Mouse (Mus musculus) embryo, embryonic 11 days (tissue): ENCODE measurements around the gene Pf4.

Experiments
- DNase-seq: peaks from one replicate; pipeline ENCODE4 v3.0.0-alpha.2; 2015

Pf4 gene

DNA sequence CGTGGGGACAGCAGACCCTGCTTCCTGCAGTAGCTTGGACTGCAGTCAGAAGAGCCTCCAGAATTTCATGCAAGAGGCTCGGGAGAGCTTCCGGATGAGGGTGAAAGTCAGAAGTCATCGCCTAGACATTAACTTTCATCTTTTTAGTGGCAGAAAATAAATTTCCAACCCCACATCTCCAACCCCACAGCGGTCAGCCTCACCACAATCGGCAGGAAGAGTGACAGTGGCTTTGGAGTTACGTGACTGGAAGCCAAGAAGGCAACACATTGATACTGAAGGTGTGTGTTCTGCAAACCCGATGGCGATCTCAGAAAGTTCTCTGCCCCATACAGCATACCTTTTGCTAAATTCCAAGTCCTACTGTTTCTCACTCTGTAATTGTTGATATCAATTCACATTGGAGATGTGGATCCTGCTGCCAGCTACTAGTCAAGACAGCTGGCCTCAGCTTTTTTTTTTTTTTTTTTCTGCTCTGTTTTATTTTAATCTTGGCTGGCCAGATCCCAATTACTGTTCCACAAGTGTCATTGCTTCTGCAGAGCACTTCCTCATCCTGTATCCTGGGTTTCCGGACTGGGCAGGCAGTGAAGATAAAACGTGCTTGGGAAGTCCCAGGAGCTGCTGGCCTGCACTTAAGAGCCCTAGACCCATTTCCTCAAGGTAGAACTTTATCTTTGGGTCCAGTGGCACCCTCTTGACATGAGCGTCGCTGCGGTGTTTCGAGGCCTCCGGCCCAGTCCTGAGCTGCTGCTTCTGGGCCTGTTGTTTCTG lies at the start of gene Pf4:
Gene Pf4, plus strand, starts transcription at position 556 of the 774 bp plus-strand sequence.
- no peak for DNase-seq

DNA sequence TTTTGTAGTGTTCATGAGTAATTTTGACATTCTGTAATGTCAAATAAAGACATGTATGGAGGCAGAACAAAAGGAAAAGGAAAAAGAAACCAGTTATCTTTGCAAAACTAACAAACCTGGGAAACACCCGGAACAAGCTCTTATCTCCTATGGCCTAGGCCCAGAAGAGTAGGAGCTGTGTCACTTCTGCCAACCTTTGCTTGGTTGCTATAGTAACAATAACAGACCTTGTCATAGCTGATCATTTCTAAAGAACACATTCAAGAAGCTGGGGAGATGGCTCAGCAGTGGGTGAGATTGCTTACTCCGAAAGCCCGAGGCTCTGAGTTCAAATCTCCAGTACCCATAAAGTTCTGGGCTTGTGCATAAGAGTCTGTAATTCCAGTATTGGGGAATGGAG lies 49.6 kb upstream of the Pf4 start:
- no peak for DNase-seq

DNA sequence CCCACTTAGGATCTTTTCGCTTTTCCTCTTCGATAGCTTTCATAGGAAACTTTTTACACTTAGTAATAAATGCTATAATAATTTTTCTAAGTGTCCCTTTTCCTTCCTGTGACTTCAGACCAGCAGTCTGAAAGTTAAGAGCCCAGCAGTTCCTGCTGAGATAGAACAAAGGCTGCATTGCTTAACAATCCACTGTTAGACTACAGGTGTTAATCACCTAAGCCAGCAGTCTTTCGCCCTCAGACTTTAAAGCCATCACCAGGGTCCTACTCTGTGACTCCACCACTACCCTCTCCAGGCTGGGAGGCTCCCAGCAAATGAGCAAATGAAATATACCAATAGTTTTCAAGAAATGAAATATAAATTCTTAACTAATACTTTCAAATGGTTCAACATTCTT lies 44.0 kb upstream of the Pf4 start:
- no peak for DNase-seq

DNA sequence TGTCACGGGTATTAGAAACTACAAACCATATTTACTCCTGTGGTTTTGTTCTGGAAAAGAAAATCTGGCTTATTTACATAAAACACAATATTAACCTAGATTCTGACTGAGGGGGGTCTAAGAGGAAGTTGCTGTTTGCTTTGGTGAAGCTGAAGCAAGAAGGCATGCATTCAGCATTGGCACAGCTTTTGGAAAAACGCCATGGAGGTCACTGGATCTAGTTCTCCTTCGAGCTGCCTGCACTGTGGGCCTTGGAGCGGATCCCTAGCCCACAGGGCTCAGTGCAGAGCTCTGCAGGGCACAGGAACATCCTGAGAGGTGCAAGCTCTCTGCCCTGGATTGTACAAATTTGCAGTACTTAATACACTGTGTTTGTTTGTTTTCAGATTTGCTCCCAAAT lies 40.8 kb upstream of the Pf4 start:
- DNase-seq: no peak

DNA sequence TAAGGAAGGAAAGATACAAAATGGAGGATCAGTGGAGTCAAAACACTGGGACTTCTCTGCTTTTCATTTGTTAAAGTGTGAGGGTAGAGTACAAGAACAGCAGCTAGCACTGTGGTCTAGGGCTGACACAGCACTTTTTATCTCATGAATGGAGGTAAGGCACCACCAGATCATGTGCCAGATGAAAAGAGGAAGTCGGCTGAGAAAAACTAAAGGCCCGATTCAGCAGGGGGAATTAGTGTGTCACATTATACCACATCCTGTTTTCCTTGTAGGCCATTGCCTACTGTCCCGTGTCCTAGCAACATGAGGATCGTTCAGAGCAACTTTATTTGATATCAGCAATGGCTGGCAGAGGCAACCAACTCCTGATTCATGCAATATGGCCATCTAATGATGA lies 30.2 kb upstream of the Pf4 start:
- DNase-seq: no peak

DNA sequence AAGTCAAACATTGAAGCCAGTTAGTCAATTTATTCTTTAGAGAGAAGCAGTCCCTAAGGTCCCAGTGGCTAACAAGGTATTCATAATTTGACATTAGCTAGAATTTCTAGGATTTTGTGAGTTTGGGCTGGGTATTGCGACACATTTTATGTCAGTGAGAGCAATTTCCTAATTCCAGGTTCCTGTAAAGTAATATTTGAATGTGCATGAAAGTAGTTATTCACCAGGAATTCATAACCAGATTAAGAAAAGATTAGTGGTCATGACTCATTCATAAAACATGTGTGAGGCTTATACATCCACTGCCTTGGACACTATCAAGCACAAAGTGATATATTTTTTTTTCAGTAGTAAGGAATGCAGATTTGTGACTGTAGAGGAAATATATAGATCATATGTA lies 18.3 kb upstream of the Pf4 start:
- no peak for DNase-seq

DNA sequence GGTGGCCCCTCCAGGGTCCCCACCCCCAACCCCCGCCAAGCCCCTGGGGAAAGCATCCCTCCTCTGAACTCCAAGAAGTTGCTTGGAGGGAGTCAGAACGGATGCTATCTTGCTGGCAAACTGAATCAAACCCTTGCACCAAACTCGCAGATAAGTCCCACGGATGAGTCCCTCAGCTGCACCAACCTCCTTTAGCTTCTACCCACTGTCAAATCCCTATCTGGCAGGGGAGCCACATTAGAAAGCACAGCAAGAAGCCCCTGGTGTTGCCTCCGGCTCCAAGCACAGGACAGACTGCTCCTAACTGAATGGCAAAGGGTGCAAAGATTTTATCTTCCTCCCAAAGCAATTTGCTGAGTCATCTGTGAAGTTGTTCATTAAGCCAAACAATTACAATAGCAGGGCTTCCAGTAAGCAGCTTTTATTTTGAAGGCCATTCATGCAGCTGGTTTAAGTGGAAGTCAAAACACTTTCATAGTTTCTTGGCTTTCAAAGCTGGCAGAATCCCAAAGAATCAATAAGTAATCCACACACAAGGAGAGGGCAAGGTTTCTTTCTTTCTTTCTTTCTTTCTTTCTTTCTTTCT lies 14.1 kb upstream of the Pf4 start:
- no peak for DNase-seq

DNA sequence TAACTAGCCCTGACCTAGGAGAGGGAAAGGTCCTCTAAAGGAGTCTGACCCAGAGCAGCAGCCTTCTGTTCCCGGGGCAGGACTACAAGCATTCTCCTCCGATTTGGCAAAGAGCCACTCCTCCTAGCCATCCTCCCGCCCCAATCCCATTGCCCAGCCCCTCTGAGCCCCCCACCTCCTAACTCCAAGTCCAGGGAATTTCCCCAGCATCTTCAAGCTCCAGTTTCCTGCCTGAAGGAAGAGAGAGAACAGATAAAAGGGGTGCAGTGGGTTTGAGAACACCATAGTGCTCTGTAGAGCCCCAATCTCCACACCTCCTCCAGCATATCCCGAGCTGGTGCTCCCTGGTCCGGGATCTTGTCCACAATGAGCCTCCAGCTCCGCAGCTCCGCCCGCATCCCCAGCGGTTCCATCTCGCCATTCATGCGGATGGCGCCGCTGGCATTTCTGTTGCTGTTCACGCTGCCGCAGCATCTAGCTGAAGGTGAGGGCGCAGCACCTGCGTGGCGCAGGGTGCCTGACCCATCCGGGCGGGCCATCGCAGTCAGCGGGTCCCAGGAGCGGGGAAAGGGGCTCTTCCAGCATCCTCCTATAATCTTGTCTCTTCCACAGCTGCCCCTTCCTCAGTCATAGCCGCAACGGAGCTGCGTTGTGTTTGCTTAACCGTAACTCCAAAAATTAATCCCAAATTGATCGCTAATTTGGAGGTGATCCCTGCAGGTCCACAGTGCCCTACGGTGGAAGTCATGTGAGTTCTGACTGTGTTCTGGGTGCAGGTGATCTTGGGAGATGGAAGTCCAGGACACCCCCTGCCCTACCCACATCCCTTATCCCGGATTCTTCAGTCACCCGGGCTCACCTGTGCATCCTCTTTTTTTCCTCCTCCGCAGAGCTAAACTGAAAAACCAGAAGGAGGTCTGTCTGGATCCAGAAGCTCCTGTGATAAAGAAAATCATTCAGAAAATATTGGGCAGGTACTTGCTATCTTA lies 12.9 kb upstream of the Pf4 start, which contains the start of gene Cxcl5:
Gene Cxcl5, plus strand, starts transcription at position 284 of the 989 bp plus-strand sequence.
- DNase-seq: peak; percentile 49

DNA sequence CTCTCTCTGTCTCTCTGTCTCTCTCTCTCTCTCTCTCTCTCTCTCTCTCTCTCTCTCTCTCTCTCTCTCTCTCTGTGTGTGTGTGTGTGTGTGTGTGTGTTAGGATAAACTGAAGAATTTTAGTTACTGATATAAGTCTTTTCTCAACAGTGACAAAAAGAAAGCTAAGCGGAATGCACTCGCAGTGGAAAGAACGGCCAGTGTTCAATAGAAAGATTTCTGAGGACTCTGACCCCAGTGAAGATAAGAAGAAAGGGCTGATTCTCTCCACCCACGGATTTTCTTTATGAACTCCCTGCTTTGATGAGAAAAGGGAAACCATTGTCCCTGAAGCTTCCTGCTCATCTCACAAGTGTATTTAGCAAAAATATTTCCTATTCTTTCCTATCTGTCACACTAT lies 11.9 kb upstream of the Pf4 start:
- no peak for DNase-seq

DNA sequence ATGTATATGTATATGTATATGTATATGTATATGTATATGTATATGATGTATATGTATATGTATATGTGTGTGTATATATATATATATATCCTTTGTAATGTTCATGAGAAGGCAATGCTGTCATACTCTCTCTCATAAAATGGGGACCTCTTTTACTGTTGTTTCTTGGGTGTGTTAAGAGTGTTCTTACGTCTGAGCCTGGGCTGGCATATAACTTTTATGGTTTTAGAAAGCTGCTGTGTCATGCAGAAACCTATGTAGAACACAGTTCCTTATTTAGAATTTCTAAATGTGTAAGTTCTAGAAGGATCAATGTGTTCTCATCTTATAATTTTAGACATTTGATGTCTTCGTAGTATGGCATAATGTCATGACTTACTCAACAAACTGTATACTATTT lies 11.4 kb upstream of the Pf4 start:
- no peak for DNase-seq

DNA sequence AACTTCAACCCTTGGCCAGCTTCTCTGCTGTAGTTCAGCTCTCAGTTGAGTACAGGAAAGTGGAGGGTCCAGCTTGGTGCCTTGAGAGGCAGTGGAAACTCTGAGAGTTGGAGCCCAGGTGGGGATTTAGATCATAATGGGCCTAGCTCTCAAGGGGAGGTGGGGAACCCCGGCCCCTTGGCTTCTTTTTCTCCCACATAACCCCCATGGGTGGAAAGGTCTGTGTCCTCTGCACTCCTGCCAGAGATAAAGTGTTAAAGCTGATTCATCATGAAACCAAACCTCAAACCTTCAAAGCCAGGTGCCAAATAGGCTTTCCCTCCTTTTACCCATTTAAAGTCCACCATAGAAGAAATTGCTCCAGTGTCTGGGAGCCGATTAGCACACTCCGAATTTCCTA lies 10.4 kb upstream of the Pf4 start:
- no peak for DNase-seq

DNA sequence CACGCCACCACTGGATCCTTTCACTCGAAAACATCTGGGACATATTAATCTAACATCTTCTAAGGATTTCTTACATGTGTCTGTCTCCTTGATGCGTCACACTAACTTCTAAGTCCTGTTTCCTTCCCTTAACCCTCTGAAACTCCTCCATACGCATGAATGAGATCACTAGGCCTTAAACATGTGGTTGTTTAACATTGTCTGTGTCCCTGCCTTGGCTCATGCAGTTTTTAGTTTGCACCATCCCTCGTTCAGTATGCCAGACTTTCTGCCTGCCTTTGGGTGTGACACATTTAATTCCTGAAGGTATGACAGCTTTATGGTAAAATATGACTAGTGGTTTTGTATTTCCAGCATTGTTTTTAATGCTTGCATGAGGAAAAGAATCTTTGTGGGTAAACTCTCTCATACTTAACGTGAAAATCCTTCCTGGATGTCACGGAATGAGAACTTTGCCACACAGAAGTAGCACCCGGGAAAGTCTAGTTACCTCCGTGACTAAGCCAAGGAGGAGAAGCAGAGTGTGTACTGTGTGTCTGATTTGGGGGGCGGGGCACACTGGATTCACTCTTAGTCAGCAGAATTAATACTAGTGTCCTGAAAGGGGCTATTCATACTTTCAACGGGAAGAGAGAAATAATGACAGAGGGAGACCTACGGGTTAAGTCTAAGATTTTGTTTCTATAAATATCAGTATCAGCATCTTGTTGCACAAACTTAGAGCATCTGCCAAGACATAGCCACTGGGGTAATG lies 8.1 kb upstream of the Pf4 start:
- DNase-seq: no peak

DNA sequence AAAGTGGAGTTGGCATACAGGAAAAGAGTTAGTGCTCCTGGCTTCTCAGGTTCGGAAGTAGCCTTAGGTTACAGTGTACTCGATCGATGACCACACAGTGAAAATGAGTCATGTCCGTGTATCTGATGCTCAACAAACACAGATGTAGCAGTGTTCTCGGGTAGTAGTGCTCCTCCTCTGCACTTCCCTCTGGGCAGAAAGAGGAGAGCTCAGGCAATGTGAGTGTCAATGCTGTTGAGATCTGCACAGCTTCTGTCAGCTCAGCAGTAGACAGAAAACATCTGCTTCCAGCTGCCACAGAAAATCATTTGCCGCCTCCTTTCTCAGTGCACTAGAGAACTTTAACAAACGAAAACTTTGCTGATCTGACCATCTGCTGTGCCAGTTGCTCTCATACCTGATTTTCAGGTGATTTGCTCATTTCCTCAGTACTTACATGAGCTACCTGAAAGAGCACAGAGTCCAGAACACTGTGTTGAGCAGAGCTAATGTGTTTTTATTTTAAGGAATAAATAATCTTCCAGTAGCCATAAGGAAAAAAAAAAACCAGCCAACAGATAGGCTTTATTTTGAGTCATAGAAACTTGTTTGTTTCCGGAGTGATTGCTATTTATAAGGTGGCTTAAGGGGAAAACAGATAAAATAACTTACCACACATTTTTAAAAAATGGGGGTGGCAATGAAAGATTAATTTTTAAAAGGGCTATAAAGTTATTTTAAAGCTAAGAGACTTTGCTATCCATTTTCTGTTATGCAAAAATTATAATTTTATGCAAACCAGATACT lies 6.2 kb upstream of the Pf4 start:
- DNase-seq: no peak

DNA sequence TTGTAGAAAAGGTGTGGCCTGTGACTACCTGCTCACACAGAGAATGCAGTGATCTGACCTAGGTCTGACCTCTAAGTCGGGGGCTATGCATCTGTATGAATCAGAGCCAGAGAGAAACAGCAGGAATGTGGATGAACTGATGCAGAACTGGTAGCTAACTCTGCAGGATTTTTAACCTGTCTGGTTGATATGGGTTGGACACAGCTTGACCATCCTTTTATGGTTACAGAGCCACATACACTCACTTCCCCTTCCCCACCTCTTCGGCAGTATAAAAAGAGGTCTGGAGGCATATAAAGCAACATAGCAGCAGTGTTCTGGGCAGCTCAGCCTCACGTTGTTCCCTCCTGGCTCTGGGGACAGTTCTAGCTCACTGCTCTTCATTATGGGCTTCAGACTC lies 4.0 kb upstream of the Pf4 start, which contains the start of gene Ppbp:
Gene Ppbp, plus strand, starts transcription at position 301 of the 400 bp plus-strand sequence.
- no peak for DNase-seq

DNA sequence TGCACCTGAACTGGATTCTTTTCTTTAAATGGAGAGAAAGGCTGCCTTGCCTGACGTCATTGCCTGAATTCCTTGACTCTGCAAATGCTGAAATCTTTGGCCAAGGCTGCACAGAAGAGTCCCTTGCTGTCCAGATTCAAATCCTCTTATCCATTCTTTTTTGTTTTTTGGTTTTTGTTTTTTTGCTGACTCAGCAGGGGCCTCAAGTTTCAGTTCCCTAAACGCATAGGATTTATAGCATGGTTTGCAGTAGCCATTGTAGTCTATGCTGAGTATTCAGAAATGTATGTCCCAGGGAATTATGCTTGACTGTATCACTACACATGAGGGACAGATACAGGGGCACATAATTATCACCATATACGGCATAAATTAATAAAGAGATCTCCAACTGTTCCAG lies 866 bp upstream of the Pf4 start:
- no peak for DNase-seq

DNA sequence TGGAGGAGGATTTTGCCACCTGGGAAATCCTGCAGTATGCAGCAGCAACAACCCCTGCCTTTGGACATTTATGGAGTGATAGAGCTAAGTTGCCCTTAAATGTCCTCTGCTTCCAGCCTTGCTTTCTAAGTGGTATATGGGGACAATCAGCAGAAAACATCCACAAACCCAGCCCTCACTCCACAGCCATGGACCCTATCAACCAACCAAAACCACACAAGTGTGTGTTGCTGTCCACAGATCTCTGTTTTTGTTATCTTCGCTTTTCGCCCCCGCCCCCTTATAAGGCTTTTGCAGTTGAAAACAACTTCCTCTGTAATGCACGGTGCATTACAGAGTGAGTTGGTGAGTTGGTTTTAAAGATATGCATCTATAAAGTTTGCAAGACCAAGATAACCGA lies 3.3 kb downstream of the Pf4 start:
- no peak for DNase-seq

DNA sequence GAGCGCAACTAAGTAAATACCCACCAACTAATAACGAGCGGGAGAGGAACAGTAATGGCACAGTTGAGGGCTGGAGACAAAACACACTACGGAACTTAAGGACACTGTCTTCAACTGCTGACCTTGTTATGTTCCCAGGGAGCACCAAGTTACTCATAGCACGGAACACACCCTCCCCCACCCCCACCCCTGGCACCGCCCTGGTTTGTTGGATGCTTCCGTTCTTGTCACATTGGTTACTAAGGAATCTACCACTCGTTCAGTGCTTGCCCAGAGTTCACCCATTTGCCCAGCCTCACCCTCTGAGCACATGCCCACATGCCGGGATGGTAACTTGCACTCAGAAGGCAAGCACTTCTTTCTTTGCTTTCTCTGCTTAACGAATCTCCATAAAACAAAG lies 5.4 kb downstream of the Pf4 start:
- no peak for DNase-seq

DNA sequence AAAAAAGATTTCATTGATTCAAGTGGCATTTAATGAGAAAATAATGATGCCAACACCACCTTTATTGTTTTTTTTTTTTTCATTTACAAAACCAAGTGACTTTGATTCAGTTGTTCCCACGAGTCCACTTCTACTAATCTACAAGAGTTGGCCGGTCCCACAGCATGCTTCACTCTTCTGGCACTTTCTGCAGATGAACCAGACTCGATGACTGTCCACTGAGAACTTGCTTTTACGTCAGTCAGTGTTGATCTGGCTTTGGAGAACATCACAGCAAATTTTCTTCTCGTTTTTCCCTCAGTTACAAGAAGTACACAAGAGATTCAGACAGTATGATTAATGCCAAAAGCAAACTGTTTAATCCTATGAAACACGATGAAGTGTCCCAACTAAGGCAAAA lies 6.6 kb downstream of the Pf4 start:
- DNase-seq: no peak

DNA sequence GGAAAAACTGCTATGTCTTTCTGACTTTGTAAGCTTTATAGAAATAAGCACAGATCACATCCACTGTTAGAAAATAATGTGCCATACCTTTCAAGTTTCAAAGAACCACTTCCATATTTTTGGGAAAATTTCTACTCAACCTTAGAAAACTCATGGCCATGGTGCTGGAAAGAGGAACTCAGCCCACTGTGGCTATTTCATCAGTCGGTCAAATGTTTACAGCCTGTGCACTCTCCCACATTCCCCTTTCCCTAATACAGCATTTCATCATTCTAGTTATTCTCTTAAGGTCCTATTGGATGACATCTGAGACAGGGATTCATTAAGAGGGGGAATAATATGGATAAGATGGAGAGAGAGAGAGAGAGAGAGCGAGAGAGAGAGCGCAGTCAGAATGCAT lies 11.5 kb downstream of the Pf4 start:
- no peak for DNase-seq

DNA sequence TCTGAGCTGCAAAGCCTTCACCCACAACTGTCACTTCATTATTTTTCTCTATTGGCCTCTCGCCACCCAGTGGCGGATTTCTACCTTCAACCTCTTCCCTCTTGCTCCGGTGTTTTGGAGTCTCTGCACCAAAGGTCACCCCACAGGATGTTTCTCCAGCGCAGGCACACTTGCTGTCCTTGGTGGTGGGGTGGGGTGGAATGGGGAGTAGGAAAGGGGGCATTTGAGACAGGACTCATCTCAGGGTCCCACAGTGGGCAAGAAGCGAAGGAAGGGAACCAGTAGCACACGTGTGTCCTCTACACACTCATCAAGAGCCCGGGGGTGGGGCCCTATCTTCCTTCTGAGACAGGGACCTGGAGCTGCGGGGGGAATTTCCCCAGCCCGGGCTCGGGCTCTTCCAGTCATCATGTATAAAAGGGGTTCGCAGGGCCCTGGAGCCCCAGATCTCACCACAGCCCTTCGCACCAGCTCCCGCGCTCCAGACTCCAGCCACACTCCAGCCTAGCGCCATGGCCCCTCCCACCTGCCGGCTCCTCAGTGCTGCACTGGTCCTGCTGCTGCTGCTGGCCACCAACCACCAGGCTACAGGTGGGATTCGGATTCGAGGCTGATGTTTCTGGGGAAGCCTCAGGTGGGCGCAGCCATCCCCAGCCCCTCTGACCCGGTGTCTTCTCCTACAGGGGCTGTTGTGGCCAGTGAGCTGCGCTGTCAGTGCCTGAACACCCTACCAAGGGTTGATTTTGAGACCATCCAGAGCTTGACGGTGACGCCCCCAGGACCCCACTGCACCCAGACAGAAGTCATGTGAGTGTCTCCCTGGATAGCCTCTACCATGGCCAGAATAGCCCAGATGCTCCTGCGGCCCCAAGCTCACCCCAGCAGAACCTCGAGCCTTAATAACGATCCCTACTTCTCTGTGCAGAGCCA lies 13.7 kb downstream of the Pf4 start, which contains the start of gene Cxcl3:
Gene Cxcl3, plus strand, starts transcription at position 445 of the 930 bp plus-strand sequence.
- peak; percentile 64 for DNase-seq

DNA sequence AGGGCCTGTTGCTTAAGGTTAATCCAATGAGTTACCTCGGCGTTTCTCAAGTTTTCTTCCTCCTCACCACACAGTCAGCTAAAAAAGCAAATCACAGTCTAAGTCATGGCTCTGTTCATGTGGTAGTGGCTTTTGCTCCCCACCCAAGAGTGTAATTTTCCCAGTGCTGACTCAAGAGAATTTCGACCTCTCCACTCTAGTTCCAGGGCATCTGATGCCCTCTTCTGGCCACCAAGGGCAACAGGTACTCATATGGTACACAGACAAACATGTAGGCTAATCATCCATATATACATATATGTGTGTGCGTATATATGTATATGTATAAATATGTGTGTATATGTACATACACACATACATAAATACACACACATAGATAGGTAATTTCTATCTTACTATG lies 15.9 kb downstream of the Pf4 start:
- no peak for DNase-seq
